Mouse (Mus musculus): ENCODE measurements around the gene Tcfl5.

DNA sequence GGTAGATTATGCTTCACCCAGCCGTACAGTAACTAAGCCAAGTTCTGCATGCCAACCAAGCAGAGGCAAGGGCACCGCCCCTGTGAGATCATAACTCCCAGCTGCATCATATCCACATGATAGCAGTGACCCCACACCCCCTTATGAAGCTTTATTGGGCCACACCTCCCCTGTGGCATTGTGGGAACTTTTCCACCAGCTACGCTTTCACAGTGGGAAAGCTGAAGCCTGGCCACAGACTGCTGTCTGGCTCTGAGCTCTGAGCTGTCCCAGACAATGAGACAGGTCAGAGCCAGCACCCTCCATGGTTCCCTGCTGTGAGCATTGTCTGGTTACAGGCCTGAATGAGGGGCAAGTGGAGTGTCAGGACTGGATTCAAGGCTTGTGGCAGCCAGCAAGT is 61.5 kb downstream of the Tcfl5 start, which contains the start of gene Mrgbp:
- TF ChIP-seq POLR2A (IDR thresholded peaks at IDR 0.05; ENCODE audit: borderline replicate concordance, control insufficient read depth, low read depth, low read length) (no peak), CTCF (IDR thresholded peaks at IDR 0.05; ENCODE audit: control insufficient read depth, insufficient read depth, low read length) (no peak)

Data from bone marrow, adult 2 months (tissue).